Mouse (Mus musculus) stomach, postnatal 0 days (tissue): ENCODE data around the gene Nfasc.

Experiments
- CTCF ChIP-seq: IDR thresholded peaks from 2 replicates; pipeline ENCODE4 v1.5.1; 2016; ENCODE audit warnings: antibody characterized with exemption, low read depth, mild to moderate bottlenecking, moderate library complexity
- EP300 ChIP-seq: optimal IDR thresholded peaks from 2 replicates; pipeline ENCODE3; 2016; ENCODE audit warnings: antibody characterized with exemption

DNA sequence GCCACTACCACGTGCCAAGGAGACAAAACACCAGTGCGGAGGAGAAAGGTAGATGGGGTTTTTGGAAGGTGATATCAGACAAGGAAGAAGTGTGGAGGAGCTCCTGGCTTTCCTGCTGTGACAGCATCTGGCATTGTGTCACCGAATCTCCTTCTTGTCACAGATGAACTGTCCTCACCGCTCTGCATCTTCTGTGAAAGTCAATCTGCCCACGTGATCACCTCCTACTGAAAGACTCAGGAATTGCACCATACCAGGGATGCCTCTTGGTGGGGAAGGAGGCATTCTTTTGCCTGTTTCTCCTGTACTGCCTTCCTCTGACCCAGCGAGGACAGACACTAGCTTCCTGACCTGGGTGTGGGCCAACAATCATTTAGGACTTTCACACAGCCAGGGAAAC lies 86.0 kb downstream of the Nfasc start:
- TF ChIP-seq EP300: no peak
- TF ChIP-seq CTCF: peak; percentile 8; the same call in 1 of the 2 replicates
